Mouse (Mus musculus) adrenal gland (tissue): ENCODE results near the gene Tmem238l.

ENCODE experiments used
- intact Hi-C: fragments of 180-260 bp; cut with DNase I; formaldehyde crosslinking; loops from one replicate; pipeline ENCODE4 v1.15.1; 2025
- long read RNA-seq, 2 experiments: library from polyadenylated mRNA; unstranded; transcript quantifications; one replicate each; pipeline ENCODE4 v2.0.0; 2020; ENCODE audit warnings: borderline replicate concordance in 1 of 2; ENCODE audit not compliant: insufficient replicate concordance in 1 of 2

Tmem238l gene
- long read RNA-seq, experiment 1, result 0 reads
- long read RNA-seq, experiment 2, result 0 reads

GRCm38 (mm10) chr11:66956303-66956702 is at the start of gene Tmem238l:
TSS of gene Tmem238l (plus strand) at chr11:66956638.
- intact Hi-C loops, result no loop called here

GRCm38 (mm10) chr11:66911811-66912210 is 44.6 kb upstream of the Tmem238l start, which contains the start of gene Pirt:
TSS of gene Pirt (plus strand) at chr11:66911981.
- intact Hi-C loops, result loop anchor here (5.0 kb wide), 1 partner anchor 170 kb away; no protein-coding TSS in a partner anchor

- intact Hi-C loops, result loop anchor here (5.0 kb wide), 1 partner anchor 170 kb away; no protein-coding TSS in a partner anchor
Measured at GRCm38 (mm10) chr11:66912531-66913458, 43.6 kb upstream of the Tmem238l start.

GRCm38 (mm10) chr11:66914249-66914648 is 42.2 kb upstream of the Tmem238l start:
- intact Hi-C loops, result loop anchor here (2.0 to 5.0 kb wide), 3 partner anchors 71 to 168 kb away; no protein-coding TSS in a partner anchor

- intact Hi-C loops, result no loop called here
Measured at GRCm38 (mm10) chr11:66920012-66920411, 36.4 kb upstream of the Tmem238l start.

GRCm38 (mm10) chr11:66924095-66924823 is 32.2 kb upstream of the Tmem238l start:
- intact Hi-C loops, result no loop called here

GRCm38 (mm10) chr11:66928311-66928710 is 28.1 kb upstream of the Tmem238l start:
- intact Hi-C loops, result no loop called here

- intact Hi-C loops, result no loop called here
Measured at GRCm38 (mm10) chr11:66932827-66933599, 23.4 kb upstream of the Tmem238l start.

GRCm38 (mm10) chr11:66934428-66935173 is 21.8 kb upstream of the Tmem238l start:
- intact Hi-C loops, result no loop called here

GRCm38 (mm10) chr11:66942011-66942410 is 14.4 kb upstream of the Tmem238l start:
- intact Hi-C loops, result no loop called here

- intact Hi-C loops, result no loop called here
Measured at GRCm38 (mm10) chr11:66945224-66945767, 11.1 kb upstream of the Tmem238l start.

GRCm38 (mm10) chr11:66946521-66946920 is 9.9 kb upstream of the Tmem238l start:
- intact Hi-C loops, result no loop called here

GRCm38 (mm10) chr11:66946922-66947321 is 9.5 kb upstream of the Tmem238l start:
- intact Hi-C loops, result no loop called here

- intact Hi-C loops, result no loop called here
Measured at GRCm38 (mm10) chr11:66960797-66961196, 4.4 kb downstream of the Tmem238l start.

GRCm38 (mm10) chr11:66961447-66962176 is 5.2 kb downstream of the Tmem238l start:
- intact Hi-C loops, result no loop called here

GRCm38 (mm10) chr11:66963462-66963861 is 7.0 kb downstream of the Tmem238l start:
- intact Hi-C loops, result no loop called here

GRCm38 (mm10) chr11:66966500-66967116 is 10.2 kb downstream of the Tmem238l start:
- intact Hi-C loops, result no loop called here

- intact Hi-C loops, result no loop called here
Measured at GRCm38 (mm10) chr11:66968575-66968974, 12.1 kb downstream of the Tmem238l start.

GRCm38 (mm10) chr11:66973507-66973906 is 17.1 kb downstream of the Tmem238l start:
- intact Hi-C loops, result no loop called here
